Mouse (Mus musculus) naive thymus-derived CD4-positive, alpha-beta T cell, adult 5 months (primary cell): ENCODE results near the gene Magohb. TPM values are rescaled to one million over a fixed set of nuclear protein-coding genes. Genes with fewer than 3 reads are reported as not detected.

Experiments used
- polyA plus RNA-seq: library from polyadenylated mRNA; unstranded; fragments of 100-300 nt; shearing (Covaris generic); gene quantifications from one replicate; pipeline ENCODE4 v1.2.1, GENCODE M21; 2017

Gene Magohb
- 10.2 TPM for polyA plus RNA-seq

GRCm38 (mm10) chr6:131292991-131293788 is at the start of gene Magohb:
Magohb (minus strand) TSS chr6:131293244.

GRCm38 (mm10) chr6:131247206-131247605 is 45.8 kb downstream of the Magohb start, which contains the start of gene Klra2:
Klra2 (minus strand) TSS chr6:131247362.

Other genes starting within 250 kb of the Magohb start
- gene Klra2, start 45.9 kb downstream of the Magohb start, polyA plus RNA-seq = not detected
- not detected for gene Styk1, start 60.4 kb upstream of the Magohb start, polyA plus RNA-seq
- 7.6 TPM for gene Ybx3, start 95.2 kb upstream of the Magohb start, polyA plus RNA-seq
- gene 5430401F13Rik, start 193.2 kb upstream of the Magohb start, polyA plus RNA-seq = not detected
- not detected for gene Gm6619, start 193.2 kb upstream of the Magohb start, polyA plus RNA-seq